Mouse (Mus musculus) right cerebral cortex, adult 18-20 months (tissue): ENCODE results near the gene Olfr318.
A peak's percentile ranks its signal among the peaks of the same experiment; 100 is the strongest.
"Not testable (repeated sequence)": the region's sequence is repeated elsewhere in the genome, so short reads cannot be mapped to it uniquely, and the experiment has no call there.

Experiments
- DNase-seq: peaks from one replicate; pipeline ENCODE4 v3.0.0; 2022; ENCODE audit warnings: mixed read lengths

The Olfr318 gene

DNA sequence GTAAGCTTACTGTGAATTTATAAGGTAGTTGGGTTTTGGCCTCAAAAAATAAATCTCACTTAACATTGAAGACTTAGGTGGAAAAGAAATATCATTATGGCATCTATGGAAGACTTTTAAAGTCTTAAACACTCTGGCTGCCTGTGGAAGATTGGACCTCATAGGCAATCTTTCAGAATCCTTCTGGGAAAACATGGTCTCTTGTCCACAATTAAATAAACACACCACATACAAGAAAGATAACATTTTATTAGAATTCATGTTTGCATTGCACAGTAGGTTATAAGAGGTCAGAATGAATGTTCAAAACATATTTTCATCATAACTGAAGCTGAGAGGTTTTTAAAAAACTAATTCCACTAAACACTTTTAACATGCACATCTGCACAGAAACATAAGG is at the start of gene Olfr318:
Gene Olfr318 (minus strand): TSS at position 101 of the 400 bp plus-strand sequence.
- DNase-seq = no peak

DNA sequence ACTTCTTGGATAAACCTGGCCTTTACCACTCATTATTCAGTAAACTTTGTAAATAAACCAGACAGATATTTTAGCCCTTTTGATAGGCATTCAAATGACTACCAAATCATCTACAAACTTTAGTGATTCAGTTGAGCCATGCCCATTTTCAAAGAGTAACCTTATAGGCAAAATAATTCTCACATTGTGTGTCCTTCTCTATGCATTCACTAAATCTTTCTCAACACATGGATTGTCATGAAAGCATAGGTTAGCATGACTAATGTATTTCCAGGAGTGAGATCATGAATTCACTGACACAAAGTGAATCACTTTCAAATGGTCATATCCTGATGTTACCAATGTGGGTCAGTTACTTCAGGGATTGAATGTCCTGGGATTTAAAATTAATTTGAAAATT is 49.1 kb upstream of the Olfr318 start, which contains the start of gene Olfr315:
Gene Olfr315 (plus strand): TSS at position 301 of the 400 bp plus-strand sequence.
- DNase-seq = no peak

DNA sequence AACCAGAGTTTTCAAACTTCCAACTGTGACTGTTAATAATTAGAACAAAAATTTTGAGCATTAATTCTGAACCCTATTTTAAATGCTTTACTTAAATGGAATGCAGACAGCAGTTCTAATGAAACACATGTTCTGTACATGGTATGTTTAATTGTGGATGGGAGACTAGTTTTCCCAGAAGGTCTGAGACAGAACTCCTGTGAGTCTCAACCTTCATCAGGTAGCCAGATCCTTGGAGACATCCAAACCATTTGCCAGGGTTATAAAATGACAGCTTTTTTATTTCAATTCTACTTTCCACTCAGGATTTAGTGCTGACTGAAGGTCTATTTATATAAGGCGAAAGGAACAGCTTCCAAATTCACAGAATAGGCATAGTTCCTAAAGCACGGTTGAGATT is 28.6 kb upstream of the Olfr318 start, which contains the start of gene Olfr316:
Gene Olfr316 (plus strand): TSS at position 301 of the 400 bp plus-strand sequence.
- no peak for DNase-seq

DNA sequence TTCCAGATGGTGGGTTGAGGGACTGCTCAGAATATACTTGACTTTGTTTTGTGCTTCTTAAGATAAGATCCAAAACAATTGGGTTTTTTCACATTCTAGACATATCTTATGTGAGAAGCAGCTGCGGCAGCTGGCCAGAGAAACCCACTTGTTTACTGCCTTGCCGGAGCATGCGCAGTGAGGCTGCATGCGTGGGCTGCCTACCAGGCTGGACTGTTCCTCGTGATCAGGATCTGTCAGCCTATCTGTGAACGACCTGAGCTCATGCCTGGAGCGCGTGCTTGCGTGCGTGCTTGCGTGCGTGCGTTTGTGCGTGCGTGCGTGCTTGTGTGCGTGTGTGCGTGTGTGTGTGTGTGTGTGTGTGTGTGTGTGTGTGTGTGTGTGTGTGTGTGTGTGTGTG is 27.3 kb upstream of the Olfr318 start:
- peak; percentile 54 for DNase-seq

DNA sequence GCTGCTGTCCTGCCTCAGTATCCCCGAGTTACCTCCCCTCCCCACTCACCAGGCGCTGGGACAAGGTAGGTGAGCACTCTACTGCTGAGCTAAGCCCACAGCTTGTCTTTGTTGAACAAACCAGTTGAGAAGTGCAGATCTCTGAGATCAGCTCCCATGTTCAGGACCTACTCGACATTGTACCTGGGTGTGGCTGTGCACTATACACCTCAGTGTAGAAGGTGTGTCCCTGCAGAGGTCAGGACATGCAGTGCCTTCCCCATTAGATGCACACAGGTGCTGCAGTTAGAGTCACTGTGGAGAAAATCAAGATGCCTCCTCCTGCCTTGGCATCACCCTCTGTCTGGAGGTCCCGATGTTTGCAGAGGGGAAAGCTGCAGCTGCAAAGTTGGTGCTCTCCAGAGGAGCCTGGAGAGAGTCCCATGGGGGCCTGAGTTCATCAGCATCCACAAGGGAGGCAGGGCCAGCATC is 15.0 kb upstream of the Olfr318 start, which contains the start of gene Olfr317:
Gene Olfr317 (minus strand): TSS at position 421 of the 471 bp plus-strand sequence.
- DNase-seq = no peak

- peak; percentile 19 for DNase-seq
Measured at GRCm38 (mm10) chr11:58733372-58733771, 9.6 kb upstream of the Olfr318 start.

DNA sequence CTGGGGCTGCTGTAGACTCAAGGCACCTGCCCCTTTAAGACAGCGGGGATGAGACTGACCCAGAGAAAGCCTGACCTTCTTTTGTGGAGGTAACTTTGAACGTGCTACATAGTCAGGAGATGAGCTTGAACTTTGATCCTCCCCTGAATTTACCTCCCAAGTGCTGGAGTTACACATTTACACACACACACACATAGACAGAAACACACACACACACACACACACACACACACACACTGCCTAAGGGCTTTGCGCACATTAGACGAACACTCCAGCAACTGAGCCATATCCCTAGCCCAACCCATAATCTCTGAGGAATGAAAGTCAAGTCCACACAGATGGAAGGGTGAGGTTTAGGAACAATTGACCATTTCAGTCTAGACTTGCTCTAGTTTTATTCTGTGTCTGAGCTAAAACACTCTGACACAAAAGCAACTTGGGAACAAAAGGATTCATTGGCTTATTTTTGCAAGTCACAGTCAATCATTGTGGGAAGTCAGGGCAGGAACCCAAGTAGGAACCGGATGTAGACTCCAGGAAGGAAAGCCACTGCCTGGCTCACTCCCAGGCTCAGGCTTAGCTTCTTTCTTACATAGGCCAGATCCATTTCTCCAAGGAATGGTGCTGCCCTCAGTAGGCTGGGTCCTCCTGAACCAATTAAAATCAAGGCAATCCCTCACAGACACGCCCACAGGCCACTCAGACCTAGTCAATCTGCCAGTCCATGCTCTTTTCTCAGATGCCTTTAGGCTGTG is 4.3 kb upstream of the Olfr318 start:
- DNase-seq = not testable (repeated sequence)

DNA sequence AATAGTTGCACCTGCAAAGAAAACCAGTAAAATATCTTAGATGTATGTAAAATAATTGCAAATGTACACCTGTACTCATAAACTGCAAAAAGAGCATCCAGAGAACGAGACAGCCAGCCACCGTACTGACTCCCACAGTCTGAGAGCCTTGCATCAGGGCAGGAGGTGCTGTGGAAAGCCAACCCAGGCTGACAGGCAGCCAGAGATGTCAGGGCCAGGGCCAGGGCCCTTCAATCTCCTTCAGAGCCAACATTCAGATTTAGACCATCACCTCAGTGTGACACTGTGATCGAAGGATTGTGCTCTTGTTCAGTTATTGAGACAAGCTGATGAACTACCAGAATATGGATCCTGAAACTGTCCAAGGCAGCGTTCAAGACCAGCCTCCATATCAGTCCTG is 4.1 kb downstream of the Olfr318 start:
- no peak for DNase-seq

DNA sequence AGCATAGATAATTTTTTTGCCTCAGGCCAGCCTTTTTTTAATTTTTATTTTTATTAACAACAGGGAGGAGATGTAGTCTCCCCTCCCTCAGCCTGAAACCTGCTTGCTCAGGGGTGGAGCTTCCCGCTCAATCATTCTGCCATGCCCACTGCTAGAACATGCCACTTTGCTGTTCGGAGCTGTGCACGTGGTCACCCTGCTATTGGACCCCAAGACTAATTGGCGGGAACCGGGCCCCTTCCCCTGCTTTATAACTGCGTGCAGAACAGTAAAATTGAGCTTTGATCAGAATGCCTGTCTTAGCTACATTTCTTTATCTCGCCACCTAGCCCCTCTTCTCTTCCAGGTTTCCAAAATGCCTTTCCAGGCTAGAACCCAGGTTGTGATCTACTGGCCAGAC is 6.1 kb downstream of the Olfr318 start:
- not testable (repeated sequence) for DNase-seq

- DNase-seq = no peak
Measured at GRCm38 (mm10) chr11:58709086-58709485, 14.7 kb downstream of the Olfr318 start.

DNA sequence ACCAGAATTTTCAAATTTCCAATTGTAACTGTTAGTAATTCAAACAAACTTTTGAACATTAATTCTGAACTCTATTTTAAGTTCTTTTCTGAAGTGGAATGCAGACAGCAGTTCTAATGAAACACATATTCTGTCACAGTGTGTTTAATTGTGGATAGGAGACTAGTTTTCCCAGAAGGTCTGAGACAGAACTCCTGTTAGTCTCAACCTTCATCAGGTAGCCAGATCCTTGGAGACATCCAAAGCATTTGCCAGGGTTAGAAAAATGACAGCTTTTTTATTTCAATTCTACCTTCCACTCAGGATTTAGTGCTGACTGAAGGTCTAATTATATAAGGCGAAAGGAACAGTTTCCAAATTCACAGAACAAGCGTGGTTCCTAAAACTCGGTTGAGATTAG is 25.0 kb downstream of the Olfr318 start, which contains the start of gene Olfr319:
Gene Olfr319 (plus strand): TSS at position 301 of the 400 bp plus-strand sequence.
- DNase-seq = no peak

- no peak for DNase-seq
Measured at GRCm38 (mm10) chr11:58680799-58681198, 43.0 kb downstream of the Olfr318 start, which contains the start of gene Olfr320. Gene Olfr320 (plus strand): TSS chr11:58681099.

- no peak for DNase-seq
Measured at GRCm38 (mm10) chr11:58671825-58672224, 52.0 kb downstream of the Olfr318 start.

DNA sequence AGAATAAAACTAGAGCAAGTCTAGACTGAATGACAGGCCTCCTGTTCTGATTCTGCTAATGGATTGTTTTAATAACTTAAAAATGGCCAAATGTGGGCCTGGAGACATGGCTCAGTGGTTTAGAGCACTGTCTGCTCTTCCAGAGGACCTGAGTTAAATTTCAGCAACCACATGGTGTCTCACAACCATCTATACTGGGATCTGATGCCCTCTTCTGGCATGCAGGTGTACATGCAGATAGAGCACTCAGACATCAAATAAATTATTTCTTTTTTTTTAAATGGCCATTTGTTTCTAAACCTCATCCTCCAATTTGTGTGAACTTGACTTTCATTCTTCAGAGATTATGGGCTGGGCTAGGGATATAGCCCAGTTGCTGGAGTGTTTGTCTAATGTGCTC is 54.6 kb downstream of the Olfr318 start:
- no peak for DNase-seq
